Mouse (Mus musculus) intestine, postnatal 0 days (tissue): ENCODE measurements around the gene 1700016K19Rik. TPM values are rescaled to one million over a fixed set of nuclear protein-coding genes. Genes with fewer than 3 reads are reported as not detected.

Source experiments
- ATAC-seq: fragments of 200-750 bp; cut with Nextera tagmentation; 2 replicates; pipeline ENCODE4 v1.8.0; 2017; ENCODE audit warnings: mild to moderate bottlenecking, moderate TSS enrichment, moderate library complexity
- H3K27ac ChIP-seq: fragments of 300-500 bp; sonication (generic); 2 replicates; pipeline ENCODE4 v1.5.1; 2014; ENCODE audit warnings: mild to moderate bottlenecking, low read depth, low read length, moderate library complexity
- H3K27me3 ChIP-seq: fragments of 300-500 bp; sonication (generic); replicated peaks from 2 replicates; pipeline ENCODE4 v1.6.1; 2014; ENCODE audit warnings: low read length, mixed read lengths; ENCODE audit not compliant: control insufficient read depth, insufficient read depth
- H3K36me3 ChIP-seq: fragments of 300-500 bp; sonication (generic); 2 replicates; pipeline ENCODE4 v1.6.1; 2014; ENCODE audit warnings: mild to moderate bottlenecking, moderate library complexity; ENCODE audit not compliant: control insufficient read depth, insufficient read depth
- H3K4me1 ChIP-seq: fragments of 300-500 bp; sonication (generic); replicated peaks from 2 replicates; pipeline ENCODE4 v1.6.1; 2014; ENCODE audit warnings: antibody characterized with exemption, low read length, mixed read lengths; ENCODE audit not compliant: control insufficient read depth, insufficient read depth
- H3K4me2 ChIP-seq: fragments of 300-500 bp; sonication (generic); replicated peaks from 2 replicates; pipeline ENCODE4 v1.6.1; 2014; ENCODE audit warnings: low read depth, mild to moderate bottlenecking, moderate library complexity
- H3K4me3 ChIP-seq: fragments of 300-500 bp; sonication (generic); 2 replicates; pipeline ENCODE4 v1.5.1; 2014; ENCODE audit warnings: low read depth, low read length
- H3K9ac ChIP-seq: fragments of 300-500 bp; sonication (generic); 2 replicates; pipeline ENCODE4 v1.6.1; 2014; ENCODE audit warnings: mild to moderate bottlenecking, low read depth, low read length
- H3K9me3 ChIP-seq: fragments of 300-500 bp; sonication (generic); 2 replicates; pipeline ENCODE4 v1.6.1; 2016; ENCODE audit warnings: mixed run types; ENCODE audit not compliant: control insufficient read depth
- CTCF ChIP-seq: sonication (generic); IDR thresholded peaks from 2 replicates; pipeline ENCODE4 v1.5.1; 2016; ENCODE audit warnings: low read depth, mild to moderate bottlenecking, control low read depth, antibody characterized with exemption, moderate library complexity
- WGBS: fragments of 180-500 bp; shearing (Covaris S2); extraction: QIAGEN DNeasy Blood & Tissue Kit; methylation state at CpG from one replicate; pipeline ENCODE4 v1.1.7; 2014; 5-methylcytosine and 5-hydroxymethylcytosine counted together
- polyA plus RNA-seq: library from polyadenylated mRNA; unstranded; fragments of >200 nt; fragmentation: Nextera tagmentation; extraction: Ambion mirVana; gene quantifications from 2 replicates; pipeline ENCODE4 v1.2.1, GENCODE M21; 2015

Gene 1700016K19Rik
- polyA plus RNA-seq, 1 experiment from 2014 or later, result not detected

DNA sequence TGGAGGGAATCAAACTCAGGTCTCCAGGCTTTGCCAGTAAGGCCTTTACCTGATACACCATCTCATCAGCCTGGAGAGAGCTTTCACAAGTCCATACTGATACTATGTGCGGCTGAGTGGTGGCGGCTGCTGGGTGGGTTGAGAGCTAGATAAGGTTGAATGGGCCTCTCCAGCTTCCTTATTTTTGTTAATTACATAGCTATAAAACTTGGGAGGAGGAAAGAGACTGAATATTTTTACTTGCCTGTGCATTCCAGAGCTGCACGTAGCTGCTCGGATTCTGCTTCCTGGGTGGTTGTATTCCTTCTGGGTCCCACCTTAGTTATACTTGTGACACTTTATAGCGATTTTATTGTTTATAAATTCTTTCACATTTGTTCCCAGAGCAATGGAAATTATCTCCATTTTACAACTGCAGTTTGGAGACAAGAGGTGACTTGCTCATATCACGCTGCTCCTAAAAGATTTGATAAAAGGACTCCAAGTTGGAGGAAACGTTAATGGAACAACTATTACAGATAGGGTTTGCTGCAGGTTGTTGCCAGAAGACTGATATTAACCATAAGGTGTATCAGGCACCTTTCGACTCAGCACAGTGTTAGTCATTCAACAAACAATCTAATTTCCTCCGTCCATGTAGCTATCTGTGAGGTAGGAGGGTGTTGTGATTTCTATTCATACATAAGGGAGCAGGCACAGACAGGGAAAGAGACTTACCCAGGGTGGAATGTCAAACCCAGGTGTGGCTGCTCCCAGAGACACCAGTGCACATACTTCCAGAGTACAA, 11.3 kb downstream of the 1700016K19Rik start:
- peak; percentile 69 for ATAC-seq
- no peak overlapping the region for H3K9ac ChIP-seq
- H3K4me1 ChIP-seq, result peaks cover 3% of the 10 kb centered on the region; the same call in 1 of the 2 replicates
- no peaks in the 10 kb centered on the region for H3K9me3 ChIP-seq
- H3K4me2 ChIP-seq, result no peak overlapping the region; the same call in 1 of the 2 replicates
- WGBS, result 30% methylated on average over 9 of the region's 9 CpGs
- H3K4me3 ChIP-seq, result no peak overlapping the region
- peak overlapping the region; percentile 60 for H3K27ac ChIP-seq
- no peaks in the 10 kb centered on the region for H3K27me3 ChIP-seq
- TF ChIP-seq CTCF, result no peak
- no peaks in the 10 kb centered on the region for H3K36me3 ChIP-seq

DNA sequence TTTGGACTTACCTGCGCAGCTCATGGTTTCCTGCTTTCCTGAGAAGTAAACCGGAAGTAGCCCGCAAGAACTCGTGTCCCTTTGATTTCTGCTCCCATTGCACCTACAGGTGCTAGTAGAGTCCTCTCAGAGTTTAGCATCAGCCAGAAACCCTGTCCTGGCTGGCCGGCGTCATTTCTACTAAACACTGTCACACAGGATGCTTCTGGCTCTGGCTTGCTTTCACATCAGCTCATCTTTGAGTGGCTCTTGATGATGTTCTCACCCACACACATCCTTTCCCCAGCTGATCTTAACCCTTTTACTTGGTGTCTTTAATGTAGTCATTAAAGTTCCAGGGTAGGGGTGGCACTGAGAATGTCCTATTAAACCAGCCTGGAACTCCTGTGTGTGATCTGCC, 15.5 kb downstream of the 1700016K19Rik start:
- peak overlapping the region; percentile 15; the same call in 1 of the 2 replicates for H3K27ac ChIP-seq
- ATAC-seq, result no peak
- no peak overlapping the region for H3K9ac ChIP-seq
- no peak overlapping the region for H3K4me3 ChIP-seq
- H3K36me3 ChIP-seq, result no peaks in the 10 kb centered on the region
- WGBS, result 70% methylated on average over 6 of the region's 6 CpGs
- no peaks in the 10 kb centered on the region for H3K9me3 ChIP-seq
- 0 out of 2 replicates have a peak, but pooled peaks cover 3% of the 10 kb centered on the region for H3K4me1 ChIP-seq
- H3K27me3 ChIP-seq, result no peaks in the 10 kb centered on the region
- no peak overlapping the region for H3K4me2 ChIP-seq
- no peak for TF ChIP-seq CTCF

DNA sequence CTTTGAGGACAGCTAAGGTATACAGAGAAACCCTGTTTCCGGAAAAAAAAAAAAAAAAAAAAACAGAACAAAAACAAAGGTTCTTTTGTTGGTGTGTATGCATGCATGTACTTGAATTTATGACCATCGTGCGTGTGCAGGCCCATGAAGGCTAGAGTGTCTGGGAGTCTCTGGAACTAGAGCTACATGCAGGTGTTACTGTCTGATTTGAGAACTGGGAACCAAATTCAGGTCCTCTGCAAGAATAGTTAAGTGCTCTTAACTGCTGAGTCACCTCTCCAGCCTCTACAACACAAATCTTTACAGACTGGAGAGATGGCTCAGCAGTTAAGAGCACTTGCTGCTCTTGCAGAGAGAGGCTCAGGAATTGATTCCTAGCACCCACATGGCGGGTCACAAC, 16.1 kb downstream of the 1700016K19Rik start:
- Histone ChIP-seq H3K4me1 (0 out of 2 replicates have a peak, but pooled peaks cover 3% of the 10 kb centered on the region), H3K27ac (no peak overlapping the region), H3K9me3 (no peaks in the 10 kb centered on the region), H3K27me3 (no peaks in the 10 kb centered on the region), H3K9ac (no peak overlapping the region), H3K4me2 (no peak overlapping the region), H3K36me3 (no peaks in the 10 kb centered on the region), H3K4me3 (no peak overlapping the region)
- WGBS, result 67% methylated on average over 4 of the region's 4 CpGs
- ATAC-seq, result no peak
- no peak for TF ChIP-seq CTCF

DNA sequence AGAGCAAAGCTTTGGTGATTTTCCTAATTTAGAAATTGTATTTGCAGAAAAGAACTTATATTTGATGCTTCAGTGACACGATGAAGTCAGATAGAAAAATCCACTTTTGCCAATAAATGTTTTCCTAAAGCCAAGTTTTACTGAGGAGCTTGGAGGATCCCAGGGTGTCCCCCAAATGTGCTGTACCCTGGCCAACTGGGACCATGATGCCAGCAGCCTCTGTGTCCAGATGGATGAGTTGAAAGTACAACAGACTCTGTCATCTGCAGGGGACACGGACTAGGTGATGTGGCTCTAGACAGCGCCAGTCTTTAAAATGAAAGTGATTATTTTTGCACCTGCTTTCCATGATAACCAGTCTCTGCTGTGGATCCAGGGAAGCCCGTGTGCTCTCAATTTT, 20.2 kb downstream of the 1700016K19Rik start:
- H3K4me2 ChIP-seq, result no peak overlapping the region
- H3K9me3 ChIP-seq, result no peaks in the 10 kb centered on the region
- no peak overlapping the region for H3K4me3 ChIP-seq
- no peak overlapping the region for H3K9ac ChIP-seq
- peaks cover 9% of the 10 kb centered on the region; the same call in 1 of the 2 replicates for H3K36me3 ChIP-seq
- WGBS, result 74% methylated on average over 4 of the region's 4 CpGs
- no peaks in the 10 kb centered on the region for H3K27me3 ChIP-seq
- 0 out of 2 replicates have a peak, but pooled peaks cover 2% of the 10 kb centered on the region for H3K4me1 ChIP-seq
- H3K27ac ChIP-seq, result no peak overlapping the region
- no peak for ATAC-seq
- no peak for TF ChIP-seq CTCF

DNA sequence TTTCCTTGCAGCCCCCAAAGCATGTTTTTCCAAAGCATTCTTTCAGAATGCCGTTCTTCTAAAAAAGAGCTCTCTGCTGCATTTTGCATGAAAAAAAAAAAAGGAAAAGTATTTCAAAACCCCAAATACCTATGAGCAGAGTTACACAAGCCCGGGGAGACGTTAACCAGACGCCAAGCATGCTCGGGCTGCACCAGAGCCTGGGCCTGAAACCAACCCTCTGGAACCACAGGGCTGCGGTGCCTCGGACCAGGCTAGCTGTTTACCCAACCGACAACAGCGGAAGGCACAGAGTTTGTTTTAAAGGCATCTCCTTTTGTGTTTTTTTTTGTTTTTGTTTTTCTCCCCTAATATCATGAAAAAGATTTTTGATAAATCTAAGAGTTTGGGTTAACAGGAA, 21.2 kb downstream of the 1700016K19Rik start:
- H3K36me3 ChIP-seq, result peaks cover 9% of the 10 kb centered on the region; the same call in 1 of the 2 replicates
- H3K4me1 ChIP-seq, result no peaks in the 10 kb centered on the region
- no peak for ATAC-seq
- H3K27me3 ChIP-seq, result no peaks in the 10 kb centered on the region
- no peak overlapping the region for H3K4me3 ChIP-seq
- no peak for TF ChIP-seq CTCF
- H3K4me2 ChIP-seq, result no peak overlapping the region
- 63% methylated on average over 9 of the region's 9 CpGs for WGBS
- no peaks in the 10 kb centered on the region for H3K9me3 ChIP-seq
- no peak overlapping the region for H3K9ac ChIP-seq
- no peak overlapping the region for H3K27ac ChIP-seq

DNA sequence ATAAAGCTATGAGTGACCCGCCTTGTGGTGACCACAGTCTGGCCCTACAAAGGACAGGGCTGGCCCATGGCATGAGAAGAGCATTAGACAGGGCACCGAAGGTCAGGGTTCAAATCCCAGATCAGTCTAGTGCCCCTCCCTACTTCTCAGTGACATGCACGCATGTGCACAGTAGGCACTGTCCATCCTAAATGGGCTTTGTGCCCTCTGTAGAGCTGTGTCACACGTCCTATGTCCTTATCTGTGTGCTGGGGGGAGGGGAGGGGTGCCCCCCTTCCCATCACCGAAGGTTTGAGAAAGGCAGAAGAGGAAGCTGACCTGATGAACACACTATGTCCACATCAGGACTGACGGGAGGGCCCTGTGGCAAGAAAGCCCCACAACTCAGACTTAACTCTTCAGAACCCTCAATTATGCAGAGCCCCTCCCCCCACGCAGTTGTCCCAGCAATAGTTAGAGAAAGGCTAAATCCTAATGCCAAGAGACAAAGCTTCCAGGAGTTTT, 25.4 kb downstream of the 1700016K19Rik start:
- peaks cover 9% of the 10 kb centered on the region; the same call in 1 of the 2 replicates for H3K36me3 ChIP-seq

More for the DNA sequence above, 25.4 kb downstream of the 1700016K19Rik start:
- Histone ChIP-seq H3K4me3 (0 out of 2 replicates have a peak overlapping the region, but pooled peaks have one; percentile 82), H3K27ac (no peak overlapping the region), H3K4me1 (no peaks in the 10 kb centered on the region), H3K9me3 (no peaks in the 10 kb centered on the region), H3K9ac (no peak overlapping the region), H3K27me3 (no peaks in the 10 kb centered on the region), H3K4me2 (peak overlapping the region; percentile 98)
- WGBS, result 73% methylated on average over 7 of the region's 7 CpGs
- no peak for ATAC-seq
- TF ChIP-seq CTCF, result no peak
